Mouse (Mus musculus): Measurements from ENCODE around the gene Irgm2. TPM values are rescaled to one million over a fixed set of nuclear protein-coding genes. Genes with fewer than 3 reads are reported as not detected.

The Irgm2 gene
- polyA plus RNA-seq, 1 experiment from 2014 or later: 0.50 TPM

GRCm38 (mm10) chr11:58250550-58250949 is 51.1 kb downstream of the Irgm2 start:
- Histone ChIP-seq H3K9me3 (replicated peaks) (no peaks in the 10 kb centered on the region), H3K4me3 (no peak overlapping the region), H3K4me1 (peaks cover 4% of the 10 kb centered on the region; the same call in 1 of the 2 replicates), H3K27me3 (ENCODE audit: low read depth, poor library complexity, severe bottlenecking) (no peaks in the 10 kb centered on the region), H3K36me3 (no peaks in the 10 kb centered on the region), H3K27ac (no peak overlapping the region)
- DNase-seq (ENCODE audit: low spot score): no peak
- 92% methylated on average over 5 of the region's 5 CpGs for WGBS

- 90% methylated on average over 3 of the region's 3 CpGs for WGBS
- H3K36me3 ChIP-seq: no peaks in the 10 kb centered on the region
- DNase-seq (ENCODE audit: low spot score): no peak
- no peak overlapping the region for H3K4me3 ChIP-seq
- no peaks in the 10 kb centered on the region for H3K27me3 ChIP-seq (ENCODE audit: low read depth, poor library complexity, severe bottlenecking)
- H3K27ac ChIP-seq: no peak overlapping the region
- no peaks in the 10 kb centered on the region for H3K9me3 ChIP-seq (replicated peaks)
- H3K4me1 ChIP-seq: no peaks in the 10 kb centered on the region
These were observed 55.0 kb downstream of the Irgm2 start for GRCm38 (mm10) chr11:58254411-58254810.

GRCm38 (mm10) chr11:58257816-58258215 is 58.4 kb downstream of the Irgm2 start:
- Histone ChIP-seq H3K9me3 (replicated peaks) (no peaks in the 10 kb centered on the region), H3K36me3 (no peaks in the 10 kb centered on the region), H3K27ac (no peak overlapping the region), H3K27me3 (ENCODE audit: low read depth, poor library complexity, severe bottlenecking) (no peaks in the 10 kb centered on the region), H3K4me3 (no peak overlapping the region), H3K4me1 (no peaks in the 10 kb centered on the region)
- 90% methylated on average over 5 of the region's 5 CpGs for WGBS
- no peak for DNase-seq (ENCODE audit: low spot score)

GRCm38 (mm10) chr11:58260156-58260555 is 60.7 kb downstream of the Irgm2 start:
- Histone ChIP-seq H3K27ac (no peak overlapping the region), H3K4me1 (no peaks in the 10 kb centered on the region), H3K9me3 (replicated peaks) (no peaks in the 10 kb centered on the region), H3K4me3 (no peak overlapping the region), H3K36me3 (no peaks in the 10 kb centered on the region), H3K27me3 (ENCODE audit: low read depth, poor library complexity, severe bottlenecking) (no peaks in the 10 kb centered on the region)
- 92% methylated on average over 4 of the region's 4 CpGs for WGBS
- no peak for DNase-seq (ENCODE audit: low spot score)

- no peak overlapping the region for H3K27ac ChIP-seq
- H3K4me1 ChIP-seq: no peaks in the 10 kb centered on the region
- no peak overlapping the region for H3K4me3 ChIP-seq
- 85% methylated on average over 4 of the region's 4 CpGs for WGBS
- DNase-seq (ENCODE audit: low spot score): no peak
- no peaks in the 10 kb centered on the region for H3K9me3 ChIP-seq (replicated peaks)
- no peaks in the 10 kb centered on the region for H3K27me3 ChIP-seq (ENCODE audit: low read depth, poor library complexity, severe bottlenecking)
- no peaks in the 10 kb centered on the region for H3K36me3 ChIP-seq
These were observed 62.4 kb downstream of the Irgm2 start for GRCm38 (mm10) chr11:58261826-58262225.

- Histone ChIP-seq H3K4me1 (no peaks in the 10 kb centered on the region), H3K9me3 (replicated peaks) (no peaks in the 10 kb centered on the region), H3K27ac (no peak overlapping the region), H3K36me3 (no peaks in the 10 kb centered on the region), H3K27me3 (ENCODE audit: low read depth, poor library complexity, severe bottlenecking) (no peaks in the 10 kb centered on the region), H3K4me3 (no peak overlapping the region)
- 88% methylated on average over 3 of the region's 3 CpGs for WGBS
- DNase-seq (ENCODE audit: low spot score): no peak
These were observed 62.9 kb downstream of the Irgm2 start for GRCm38 (mm10) chr11:58262336-58262735.

GRCm38 (mm10) chr11:58263516-58263915 is 64.1 kb downstream of the Irgm2 start:
- no peaks in the 10 kb centered on the region for H3K4me1 ChIP-seq
- no peak overlapping the region for H3K27ac ChIP-seq
- no peaks in the 10 kb centered on the region for H3K9me3 ChIP-seq (replicated peaks)
- H3K36me3 ChIP-seq: no peaks in the 10 kb centered on the region
- DNase-seq (ENCODE audit: low spot score): no peak
- H3K27me3 ChIP-seq (ENCODE audit: low read depth, poor library complexity, severe bottlenecking): no peaks in the 10 kb centered on the region
- 83% methylated on average over 2 of the region's 2 CpGs for WGBS
- H3K4me3 ChIP-seq: no peak overlapping the region

- DNase-seq (ENCODE audit: low spot score): no peak
- H3K4me3 ChIP-seq: no peak overlapping the region
- WGBS: 88% methylated on average over 9 of the region's 9 CpGs
These were observed 65.1 kb downstream of the Irgm2 start for GRCm38 (mm10) chr11:58264546-58264945.

GRCm38 (mm10) chr11:58268285-58268684 is 68.9 kb downstream of the Irgm2 start:
- H3K27me3 ChIP-seq (ENCODE audit: low read depth, poor library complexity, severe bottlenecking): no peaks in the 10 kb centered on the region
- no peaks in the 10 kb centered on the region for H3K36me3 ChIP-seq
- 90% methylated on average over 3 of the region's 3 CpGs for WGBS
- H3K4me3 ChIP-seq: no peak overlapping the region
- DNase-seq (ENCODE audit: low spot score): no peak
- H3K27ac ChIP-seq: no peak overlapping the region
- H3K9me3 ChIP-seq (replicated peaks): no peaks in the 10 kb centered on the region
- H3K4me1 ChIP-seq: no peaks in the 10 kb centered on the region

More at GRCm38 (mm10) chr11:58264546-58264945, 65.1 kb downstream of the Irgm2 start:
- no peaks in the 10 kb centered on the region for H3K4me1 ChIP-seq
- no peak overlapping the region for H3K27ac ChIP-seq
- H3K36me3 ChIP-seq: no peaks in the 10 kb centered on the region
- no peaks in the 10 kb centered on the region for H3K9me3 ChIP-seq (replicated peaks)
- H3K27me3 ChIP-seq (ENCODE audit: low read depth, poor library complexity, severe bottlenecking): no peaks in the 10 kb centered on the region

Other genes starting within 250 kb of the Irgm2 start
- 20.0 and 22.6 TPM in 2 replicates for gene Larp1, start 190.6 kb upstream of the Irgm2 start, polyA plus RNA-seq (2016; fragmentation: Nextera tagmentation; extraction: Ambion mirVana)
- not detected in 2 replicates for gene Gm12248, start 106.5 kb upstream of the Irgm2 start, polyA plus RNA-seq (2016; fragmentation: Nextera tagmentation; extraction: Ambion mirVana)
- 107 and 113 TPM in 2 replicates for gene Cnot8, start 95.5 kb upstream of the Irgm2 start, polyA plus RNA-seq (2016; fragmentation: Nextera tagmentation; extraction: Ambion mirVana)
- gene Gemin5, start 31.1 kb upstream of the Irgm2 start, polyA plus RNA-seq (2016; fragmentation: Nextera tagmentation; extraction: Ambion mirVana): 35.8 and 40.1 TPM in 2 replicates
- 143 and 156 TPM in 2 replicates for gene Mrpl22, start 28.0 kb upstream of the Irgm2 start, polyA plus RNA-seq (2016; fragmentation: Nextera tagmentation; extraction: Ambion mirVana)
- 1.3 TPM in 2 replicates for gene Igtp, start 62 bp upstream of the Irgm2 start, polyA plus RNA-seq (2016; fragmentation: Nextera tagmentation; extraction: Ambion mirVana)
- gene 4930438A08Rik, start 75.2 kb downstream of the Irgm2 start, polyA plus RNA-seq (2016; fragmentation: Nextera tagmentation; extraction: Ambion mirVana): not detected in 2 replicates
- 24.0 and 26.7 TPM in 2 replicates for gene Zfp692, start 107.5 kb downstream of the Irgm2 start, polyA plus RNA-seq (2016; fragmentation: Nextera tagmentation; extraction: Ambion mirVana)
- gene Zfp672, start 130.7 kb downstream of the Irgm2 start, polyA plus RNA-seq (2016; fragmentation: Nextera tagmentation; extraction: Ambion mirVana): 22.1 and 25.7 TPM in 2 replicates
- gene Sh3bp5l, start 131.1 kb downstream of the Irgm2 start, polyA plus RNA-seq (2016; fragmentation: Nextera tagmentation; extraction: Ambion mirVana): 35.2 and 37.7 TPM in 2 replicates
- not detected in 2 replicates for gene Lypd8, start 179.4 kb downstream of the Irgm2 start, polyA plus RNA-seq (2016; fragmentation: Nextera tagmentation; extraction: Ambion mirVana)
- gene 1810065E05Rik, start 221.5 kb downstream of the Irgm2 start, polyA plus RNA-seq (2016; fragmentation: Nextera tagmentation; extraction: Ambion mirVana): not detected in 2 replicates
- gene Gm12253, start 232.9 kb downstream of the Irgm2 start, polyA plus RNA-seq (2016; fragmentation: Nextera tagmentation; extraction: Ambion mirVana): not detected in 2 replicates

Data from limb, embryonic 10.5 days (tissue).